Mouse (Mus musculus) bone marrow, adult 2 months (tissue): Measurements from ENCODE around the gene Tenm1.

ENCODE experiments used
- CTCF ChIP-seq: fragments of 200-500 bp; IDR thresholded peaks from 2 replicates; pipeline ENCODE4 v1.5.1; 2011; ENCODE audit warnings: low read length, control low read depth; ENCODE audit not compliant: control insufficient read depth, insufficient read depth
- POLR2A ChIP-seq: fragments of 200-500 bp; IDR thresholded peaks from 2 replicates; pipeline ENCODE4 v1.6.1; 2011; ENCODE audit warnings: low read depth, mild to moderate bottlenecking, control low read depth, low read length, borderline replicate concordance; ENCODE audit not compliant: control insufficient read depth

DNA sequence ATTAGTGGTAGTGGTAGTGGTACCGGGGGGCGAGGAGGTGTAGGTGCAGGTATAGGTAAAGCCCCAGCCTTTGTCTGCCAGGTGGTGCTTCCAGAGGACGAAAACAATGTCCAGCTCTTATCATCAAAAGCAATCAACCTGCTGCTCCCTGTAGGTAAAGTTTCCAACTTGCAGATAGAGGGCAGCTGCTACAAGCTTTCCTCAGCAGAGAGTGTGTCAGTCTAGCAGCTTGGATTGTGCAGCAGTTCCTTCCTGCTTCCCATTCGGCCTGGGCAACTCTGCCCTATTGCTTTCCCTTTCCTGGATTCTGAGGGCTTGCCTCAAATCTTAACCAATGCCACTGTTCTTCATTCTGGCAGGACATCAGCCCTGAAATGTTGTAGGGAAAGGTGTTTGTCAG lies 870.2 kb downstream of the Tenm1 start:
- TF ChIP-seq CTCF (no peak), POLR2A (no peak)
